Mouse (Mus musculus): Measurements from ENCODE around the gene Prrg1. TPM values are rescaled to one million over a fixed set of nuclear protein-coding genes. Genes with fewer than 3 reads are reported as not detected.

The Prrg1 gene
- 6.1 and 7.6 TPM in 2 replicates for polyA plus RNA-seq (2014; fragmentation: Nextera tagmentation; extraction: Ambion mirVana)

- no peaks in the 10 kb centered on the region for H3K9me3 ChIP-seq (ENCODE audit: control insufficient read depth, low read length)
- peak within 1 kb of the TSS; percentile 68 to 86 for H3K27ac ChIP-seq (replicated peaks in 1 of 2; ENCODE audit: control insufficient read depth in 1 of 2, insufficient read depth in 1 of 2, low read depth in 2 of 2, low read length in 2 of 2)
- H3K4me1 ChIP-seq (ENCODE audit: control insufficient read depth in 2 of 2, insufficient read depth in 2 of 2, low read length in 2 of 2) = no peaks in the 10 kb centered on the region
- no peaks in the 10 kb centered on the region for H3K27me3 ChIP-seq (ENCODE audit: control insufficient read depth, insufficient read depth, low read length)
- ATAC-seq (ENCODE audit: insufficient number of reproducible peaks, insufficient read depth, low FRiP score, low read depth) = peak; percentile 88
- H3K4me3 ChIP-seq (ENCODE audit: control insufficient read depth in 1 of 2, insufficient read depth in 1 of 2, low read depth in 1 of 2, low read length in 2 of 2) = peak within 1 kb of the TSS; percentile 53 to 61
- WGBS = 10% methylated on average over 36 of the region's 36 CpGs
- no peaks in the 10 kb centered on the region for H3K36me3 ChIP-seq (ENCODE audit: control insufficient read depth, insufficient read depth, low read length)
- H3K4me2 ChIP-seq (ENCODE audit: low read length) = peak within 1 kb of the TSS; percentile 50
- peak within 1 kb of the TSS; percentile 71 for H3K9ac ChIP-seq (ENCODE audit: low read length)
Observed at GRCm38 (mm10) chrX:78583202-78584004, at the start of gene Prrg1. Gene Prrg1, minus strand, starts transcription at chrX:78583896.

GRCm38 (mm10) chrX:78605814-78606213, 22.1 kb upstream of the Prrg1 start:
- no peak overlapping the region for H3K9ac ChIP-seq (ENCODE audit: low read length)
- WGBS = 53% methylated on average over 2 of the region's 2 CpGs
- no peaks in the 10 kb centered on the region for H3K4me1 ChIP-seq (ENCODE audit: control insufficient read depth in 2 of 2, insufficient read depth in 2 of 2, low read length in 2 of 2)
- ATAC-seq (ENCODE audit: insufficient number of reproducible peaks, insufficient read depth, low FRiP score, low read depth) = no peak
- no peak overlapping the region for H3K4me3 ChIP-seq (ENCODE audit: control insufficient read depth in 1 of 2, insufficient read depth in 1 of 2, low read depth in 1 of 2, low read length in 2 of 2)
- no peaks in the 10 kb centered on the region for H3K36me3 ChIP-seq (ENCODE audit: control insufficient read depth, insufficient read depth, low read length)
- H3K27ac ChIP-seq (replicated peaks in 1 of 2; ENCODE audit: control insufficient read depth in 1 of 2, insufficient read depth in 1 of 2, low read depth in 2 of 2, low read length in 2 of 2) = no peak overlapping the region
- H3K4me2 ChIP-seq (ENCODE audit: low read length) = no peak overlapping the region
- no peaks in the 10 kb centered on the region for H3K9me3 ChIP-seq (ENCODE audit: control insufficient read depth, low read length)
- no peaks in the 10 kb centered on the region for H3K27me3 ChIP-seq (ENCODE audit: control insufficient read depth, insufficient read depth, low read length)

- H3K27ac ChIP-seq (replicated peaks in 1 of 2; ENCODE audit: control insufficient read depth in 1 of 2, insufficient read depth in 1 of 2, low read depth in 2 of 2, low read length in 2 of 2) = no peak overlapping the region
- WGBS = 48% methylated on average over 2 of the region's 2 CpGs
- ATAC-seq (ENCODE audit: insufficient number of reproducible peaks, insufficient read depth, low FRiP score, low read depth) = no peak
Observed at GRCm38 (mm10) chrX:78593138-78593537, 9.4 kb upstream of the Prrg1 start.

GRCm38 (mm10) chrX:78582854-78583201, 868 bp downstream of the Prrg1 start:
- Histone ChIP-seq H3K4me1 (ENCODE audit: control insufficient read depth in 2 of 2, insufficient read depth in 2 of 2, low read length in 2 of 2) (no peaks in the 10 kb centered on the region), H3K4me3 (ENCODE audit: control insufficient read depth in 1 of 2, insufficient read depth in 1 of 2, low read depth in 1 of 2, low read length in 2 of 2) (peak overlapping the region; percentile 53 to 61), H3K4me2 (ENCODE audit: low read length) (peak overlapping the region; percentile 50), H3K36me3 (ENCODE audit: control insufficient read depth, insufficient read depth, low read length) (no peaks in the 10 kb centered on the region), H3K9me3 (ENCODE audit: control insufficient read depth, low read length) (no peaks in the 10 kb centered on the region), H3K27me3 (ENCODE audit: control insufficient read depth, insufficient read depth, low read length) (no peaks in the 10 kb centered on the region), H3K27ac (replicated peaks in 1 of 2; ENCODE audit: control insufficient read depth in 1 of 2, insufficient read depth in 1 of 2, low read depth in 2 of 2, low read length in 2 of 2) (peak overlapping the region; percentile 14 to 86; a peak in 3 of 4 replicates), H3K9ac (ENCODE audit: low read length) (peak overlapping the region; percentile 71)
- ATAC-seq (ENCODE audit: insufficient number of reproducible peaks, insufficient read depth, low FRiP score, low read depth) = peak; percentile 59; the same call in 1 of the 2 replicates
- WGBS = 26% methylated on average over 9 of the region's 21 CpGs

More at GRCm38 (mm10) chrX:78593138-78593537, 9.4 kb upstream of the Prrg1 start:
- Histone ChIP-seq H3K9ac (ENCODE audit: low read length) (no peak overlapping the region), H3K36me3 (ENCODE audit: control insufficient read depth, insufficient read depth, low read length) (no peaks in the 10 kb centered on the region), H3K4me1 (ENCODE audit: control insufficient read depth in 2 of 2, insufficient read depth in 2 of 2, low read length in 2 of 2) (no peaks in the 10 kb centered on the region), H3K9me3 (ENCODE audit: control insufficient read depth, low read length) (no peaks in the 10 kb centered on the region), H3K27me3 (ENCODE audit: control insufficient read depth, insufficient read depth, low read length) (no peaks in the 10 kb centered on the region), H3K4me2 (ENCODE audit: low read length) (no peak overlapping the region), H3K4me3 (ENCODE audit: control insufficient read depth in 1 of 2, insufficient read depth in 1 of 2, low read depth in 1 of 2, low read length in 2 of 2) (no peak overlapping the region)

- no peaks in the 10 kb centered on the region for H3K9me3 ChIP-seq (ENCODE audit: control insufficient read depth, low read length)
- no peak overlapping the region for H3K9ac ChIP-seq (ENCODE audit: low read length)
- no peak for ATAC-seq (ENCODE audit: insufficient number of reproducible peaks, insufficient read depth, low FRiP score, low read depth)
- H3K4me3 ChIP-seq (ENCODE audit: control insufficient read depth in 1 of 2, insufficient read depth in 1 of 2, low read depth in 1 of 2, low read length in 2 of 2) = no peak overlapping the region
- no peak overlapping the region for H3K27ac ChIP-seq (replicated peaks in 1 of 2; ENCODE audit: control insufficient read depth in 1 of 2, insufficient read depth in 1 of 2, low read depth in 2 of 2, low read length in 2 of 2)
- no peaks in the 10 kb centered on the region for H3K4me1 ChIP-seq (ENCODE audit: control insufficient read depth in 2 of 2, insufficient read depth in 2 of 2, low read length in 2 of 2)
- H3K4me2 ChIP-seq (ENCODE audit: low read length) = no peak overlapping the region
- no peaks in the 10 kb centered on the region for H3K27me3 ChIP-seq (ENCODE audit: control insufficient read depth, insufficient read depth, low read length)
- whole genome bisulfite sequencing = 33% methylated on average over 2 of the region's 2 CpGs
- H3K36me3 ChIP-seq (ENCODE audit: control insufficient read depth, insufficient read depth, low read length) = no peaks in the 10 kb centered on the region
Observed at GRCm38 (mm10) chrX:78563451-78563850, 20.2 kb downstream of the Prrg1 start.

- no peaks in the 10 kb centered on the region for H3K4me1 ChIP-seq (ENCODE audit: control insufficient read depth in 2 of 2, insufficient read depth in 2 of 2, low read length in 2 of 2)
- ATAC-seq (ENCODE audit: insufficient number of reproducible peaks, insufficient read depth, low FRiP score, low read depth) = no peak
- 79% methylated on average over 2 of the region's 2 CpGs for WGBS
- H3K4me2 ChIP-seq (ENCODE audit: low read length) = no peak overlapping the region
- H3K27me3 ChIP-seq (ENCODE audit: control insufficient read depth, insufficient read depth, low read length) = no peaks in the 10 kb centered on the region
- no peak overlapping the region for H3K27ac ChIP-seq (replicated peaks in 1 of 2; ENCODE audit: control insufficient read depth in 1 of 2, insufficient read depth in 1 of 2, low read depth in 2 of 2, low read length in 2 of 2)
- no peaks in the 10 kb centered on the region for H3K36me3 ChIP-seq (ENCODE audit: control insufficient read depth, insufficient read depth, low read length)
- no peaks in the 10 kb centered on the region for H3K9me3 ChIP-seq (ENCODE audit: control insufficient read depth, low read length)
- H3K4me3 ChIP-seq (ENCODE audit: control insufficient read depth in 1 of 2, insufficient read depth in 1 of 2, low read depth in 1 of 2, low read length in 2 of 2) = no peak overlapping the region
- no peak overlapping the region for H3K9ac ChIP-seq (ENCODE audit: low read length)
Observed at GRCm38 (mm10) chrX:78553399-78553798, 30.3 kb downstream of the Prrg1 start.

- H3K36me3 ChIP-seq (ENCODE audit: control insufficient read depth, insufficient read depth, low read length) = no peaks in the 10 kb centered on the region
- no peaks in the 10 kb centered on the region for H3K27me3 ChIP-seq (ENCODE audit: control insufficient read depth, insufficient read depth, low read length)
- 28% methylated on average over 1 of the region's 1 CpGs for WGBS
- H3K27ac ChIP-seq (replicated peaks in 1 of 2; ENCODE audit: control insufficient read depth in 1 of 2, insufficient read depth in 1 of 2, low read depth in 2 of 2, low read length in 2 of 2) = no peak overlapping the region
- H3K4me3 ChIP-seq (ENCODE audit: control insufficient read depth in 1 of 2, insufficient read depth in 1 of 2, low read depth in 1 of 2, low read length in 2 of 2) = no peak overlapping the region
- no peaks in the 10 kb centered on the region for H3K9me3 ChIP-seq (ENCODE audit: control insufficient read depth, low read length)
- H3K9ac ChIP-seq (ENCODE audit: low read length) = no peak overlapping the region
- ATAC-seq (ENCODE audit: insufficient number of reproducible peaks, insufficient read depth, low FRiP score, low read depth) = no peak
- no peaks in the 10 kb centered on the region for H3K4me1 ChIP-seq (ENCODE audit: control insufficient read depth in 2 of 2, insufficient read depth in 2 of 2, low read length in 2 of 2)
- no peak overlapping the region for H3K4me2 ChIP-seq (ENCODE audit: low read length)
Observed at GRCm38 (mm10) chrX:78552704-78553103, 31.0 kb downstream of the Prrg1 start.

- no peak for ATAC-seq (ENCODE audit: insufficient number of reproducible peaks, insufficient read depth, low FRiP score, low read depth)
- H3K36me3 ChIP-seq (ENCODE audit: control insufficient read depth, insufficient read depth, low read length) = no peaks in the 10 kb centered on the region
- no peak overlapping the region for H3K4me2 ChIP-seq (ENCODE audit: low read length)
- WGBS = 72% methylated on average over 1 of the region's 1 CpGs
- no peaks in the 10 kb centered on the region for H3K9me3 ChIP-seq (ENCODE audit: control insufficient read depth, low read length)
- H3K4me3 ChIP-seq (ENCODE audit: control insufficient read depth in 1 of 2, insufficient read depth in 1 of 2, low read depth in 1 of 2, low read length in 2 of 2) = no peak overlapping the region
- no peak overlapping the region for H3K27ac ChIP-seq (replicated peaks in 1 of 2; ENCODE audit: control insufficient read depth in 1 of 2, insufficient read depth in 1 of 2, low read depth in 2 of 2, low read length in 2 of 2)
- H3K27me3 ChIP-seq (ENCODE audit: control insufficient read depth, insufficient read depth, low read length) = no peaks in the 10 kb centered on the region
- H3K4me1 ChIP-seq (ENCODE audit: control insufficient read depth in 2 of 2, insufficient read depth in 2 of 2, low read length in 2 of 2) = no peaks in the 10 kb centered on the region
- no peak overlapping the region for H3K9ac ChIP-seq (ENCODE audit: low read length)
Observed at GRCm38 (mm10) chrX:78547696-78548095, 36.0 kb downstream of the Prrg1 start.

Data from heart, embryonic 14.5 days (tissue).